Mouse (Mus musculus) adrenal gland, postnatal 0 days (tissue): ENCODE measurements around the gene Vps13d. TPM values are rescaled to one million over a fixed set of nuclear protein-coding genes. Genes with fewer than 3 reads are reported as not detected.

ENCODE experiments used
- polyA plus RNA-seq: library from polyadenylated mRNA; unstranded; fragments of >200 nt; fragmentation: Nextera tagmentation; extraction: Ambion mirVana; gene quantifications from 2 replicates; pipeline ENCODE4 v1.2.1, GENCODE M21; 2015

Gene Vps13d
- polyA plus RNA-seq: 11.1 and 12.9 TPM in 2 replicates

DNA sequence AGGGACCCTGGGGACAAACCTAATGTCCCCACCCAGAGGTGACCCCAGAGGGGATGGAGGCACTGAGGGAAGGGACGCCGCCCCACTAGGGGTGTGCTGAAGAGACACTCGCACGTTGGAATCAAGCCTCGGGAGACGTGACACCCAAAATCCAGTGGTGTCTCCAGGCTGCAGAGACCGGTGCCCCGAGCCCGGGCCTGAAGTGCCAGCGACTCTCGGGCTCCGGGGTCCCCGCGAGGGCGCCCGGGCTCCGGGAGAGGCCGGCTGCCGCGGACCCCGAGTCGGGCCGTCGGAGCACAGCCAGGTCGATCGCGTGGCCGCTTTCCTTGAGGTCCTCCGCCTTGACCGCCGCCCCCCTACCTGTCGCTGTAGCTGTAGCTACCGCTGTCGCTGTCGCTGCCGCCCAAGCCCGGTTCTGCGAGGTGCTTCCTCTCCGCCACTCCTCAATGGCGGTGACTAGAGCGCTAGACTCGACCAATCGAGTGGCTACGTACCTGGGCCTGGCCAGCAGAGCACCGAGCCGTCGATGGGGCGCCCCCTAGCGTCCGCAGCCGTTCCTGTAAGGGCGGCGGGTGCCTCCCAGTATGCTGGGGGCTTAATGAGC, at the start of gene Vps13d:
Gene Vps13d (minus strand): TSS at position 447 of the 604 bp plus-strand sequence.

Other genes starting within 250 kb of the Vps13d start
- gene Tnfrsf1b, start 51.9 kb upstream of the Vps13d start, polyA plus RNA-seq: 4.5 and 5.3 TPM in 2 replicates
- 0.07 and 0.16 TPM in 2 replicates for gene Tnfrsf8, start 120.2 kb upstream of the Vps13d start, polyA plus RNA-seq